Mouse (Mus musculus): Measurements from ENCODE around the gene Dnah10. TPM values are rescaled to one million over a fixed set of nuclear protein-coding genes. Genes with fewer than 3 reads are reported as not detected.
A peak's percentile ranks its signal among the peaks of the same experiment; 100 is the strongest.
"Not testable (repeated sequence)": the region's sequence is repeated elsewhere in the genome, so short reads cannot be mapped to it uniquely, and the experiment has no call there.

Dnah10 gene
- total RNA-seq, 2 experiments from 2014 or later: 0.36 to 0.47 TPM

- Histone ChIP-seq H3K27ac (no peak overlapping the region), H3K4me3 (no peak overlapping the region)
- intact Hi-C loops (cut with DNase I): no loop called here
- no peak for TF ChIP-seq CTCF (IDR thresholded peaks at IDR 0.05)
- no peak for DNase-seq (ENCODE audit: extremely low spot score in 1 of 2, low spot score in 2 of 2)
Observed at GRCm38 (mm10) chr5:124751656-124752055, 26.8 kb downstream of the Dnah10 start.

- no peak for DNase-seq (ENCODE audit: extremely low spot score in 1 of 2, low spot score in 2 of 2)
- H3K4me3 ChIP-seq: no peak overlapping the region
- no peak overlapping the region for H3K27ac ChIP-seq
- intact Hi-C loops (cut with DNase I): no loop called here
- peak; percentile 44 for TF ChIP-seq CTCF (IDR thresholded peaks at IDR 0.05)
Observed at GRCm38 (mm10) chr5:124761011-124761410, 36.1 kb downstream of the Dnah10 start.

- TF ChIP-seq CTCF (IDR thresholded peaks at IDR 0.05): no peak; the same call in none of the 2 replicates
- DNase-seq (ENCODE audit: extremely low spot score in 1 of 2, low spot score in 2 of 2): no peak
- Histone ChIP-seq H3K27ac (no peak overlapping the region), H3K4me3 (no peak overlapping the region)
- intact Hi-C loops (cut with DNase I): no loop called here
Observed at GRCm38 (mm10) chr5:124761787-124762186, 36.9 kb downstream of the Dnah10 start.

GRCm38 (mm10) chr5:124774552-124774951 lies 49.7 kb downstream of the Dnah10 start:
- no peak; the same call in 1 of the 2 replicates for TF ChIP-seq CTCF (IDR thresholded peaks at IDR 0.05)
- intact Hi-C loops (cut with DNase I): no loop called here
- Histone ChIP-seq H3K4me3 (no peak overlapping the region), H3K27ac (no peak overlapping the region)
- DNase-seq (ENCODE audit: extremely low spot score in 1 of 2, low spot score in 2 of 2): no peak

- TF ChIP-seq CTCF (IDR thresholded peaks at IDR 0.05): peak; percentile 45
- intact Hi-C loops (cut with DNase I): loop anchor here (2.0 kb wide), 1 partner anchor 93 kb away; no protein-coding TSS in a partner anchor
- H3K4me3 ChIP-seq; H3K27ac ChIP-seq; DNase-seq (ENCODE audit: extremely low spot score in 1 of 2, low spot score in 2 of 2): not testable (repeated sequence)
Observed at GRCm38 (mm10) chr5:124776289-124776688, 51.4 kb downstream of the Dnah10 start.

- DNase-seq (ENCODE audit: extremely low spot score in 1 of 2, low spot score in 2 of 2): peak; percentile 29 to 32
- H3K27ac ChIP-seq: no peak overlapping the region
- TF ChIP-seq CTCF (IDR thresholded peaks at IDR 0.05): peak; percentile 83
- intact Hi-C loops (cut with DNase I): loop anchor here (2.0 kb wide), 1 partner anchor 92 kb away; no protein-coding TSS in a partner anchor
- no peak overlapping the region for H3K4me3 ChIP-seq
Observed at GRCm38 (mm10) chr5:124777178-124777709, 52.4 kb downstream of the Dnah10 start.

GRCm38 (mm10) chr5:124779926-124780325 lies 55.0 kb downstream of the Dnah10 start:
- no peak overlapping the region for H3K27ac ChIP-seq
- DNase-seq (ENCODE audit: extremely low spot score in 1 of 2, low spot score in 2 of 2): no peak
- TF ChIP-seq CTCF (IDR thresholded peaks at IDR 0.05): no peak
- no peak overlapping the region for H3K4me3 ChIP-seq
- intact Hi-C loops (cut with DNase I): no loop called here

GRCm38 (mm10) chr5:124781696-124782095 lies 56.8 kb downstream of the Dnah10 start:
- Histone ChIP-seq H3K4me3 (no peak overlapping the region), H3K27ac (no peak overlapping the region)
- DNase-seq (ENCODE audit: extremely low spot score in 1 of 2, low spot score in 2 of 2): no peak
- intact Hi-C loops (cut with DNase I): no loop called here
- no peak for TF ChIP-seq CTCF (IDR thresholded peaks at IDR 0.05)

GRCm38 (mm10) chr5:124785650-124786049 lies 60.8 kb downstream of the Dnah10 start:
- Histone ChIP-seq H3K4me3 (no peak overlapping the region), H3K27ac (no peak overlapping the region)
- DNase-seq (ENCODE audit: extremely low spot score in 1 of 2, low spot score in 2 of 2): no peak
- TF ChIP-seq CTCF (IDR thresholded peaks at IDR 0.05): peak; percentile 51
- intact Hi-C loops (cut with DNase I): no loop called here

GRCm38 (mm10) chr5:124792112-124792511 lies 67.2 kb downstream of the Dnah10 start:
- DNase-seq (ENCODE audit: extremely low spot score in 1 of 2, low spot score in 2 of 2): no peak
- no peak overlapping the region for H3K27ac ChIP-seq
- no peak overlapping the region for H3K4me3 ChIP-seq
- intact Hi-C loops (cut with DNase I): no loop called here
- no peak for TF ChIP-seq CTCF (IDR thresholded peaks at IDR 0.05)

- TF ChIP-seq CTCF (IDR thresholded peaks at IDR 0.05): no peak
- Histone ChIP-seq H3K27ac (no peak overlapping the region), H3K4me3 (no peak overlapping the region)
- peak; percentile 31 to 55 for DNase-seq (ENCODE audit: extremely low spot score in 1 of 2, low spot score in 2 of 2)
- intact Hi-C loops (cut with DNase I): no loop called here
Observed at GRCm38 (mm10) chr5:124809708-124810366, 85.0 kb downstream of the Dnah10 start.

- Histone ChIP-seq H3K27ac (no peak overlapping the region), H3K4me3 (no peak overlapping the region)
- no peak for DNase-seq (ENCODE audit: extremely low spot score in 1 of 2, low spot score in 2 of 2)
- intact Hi-C loops (cut with DNase I): no loop called here
- no peak for TF ChIP-seq CTCF (IDR thresholded peaks at IDR 0.05)
Observed at GRCm38 (mm10) chr5:124812466-124812865, 87.6 kb downstream of the Dnah10 start.

- no peak for DNase-seq (ENCODE audit: extremely low spot score in 1 of 2, low spot score in 2 of 2)
- no peak for TF ChIP-seq CTCF (IDR thresholded peaks at IDR 0.05)
- Histone ChIP-seq H3K4me3 (no peak overlapping the region), H3K27ac (no peak overlapping the region)
- intact Hi-C loops (cut with DNase I): no loop called here
Observed at GRCm38 (mm10) chr5:124814797-124815196, 89.9 kb downstream of the Dnah10 start.

Measured in left cerebral cortex, adult 2 months (tissue).